Mouse (Mus musculus) bone marrow macrophage, adult 2 months (primary cell): ENCODE data around the gene Otub1. TPM values are rescaled to one million over a fixed set of nuclear protein-coding genes. Genes with fewer than 3 reads are reported as not detected.
A peak's percentile ranks its signal among the peaks of the same experiment; 100 is the strongest.

ENCODE experiments used
- H3K27ac ChIP-seq: 2 replicates; pipeline ENCODE4 v1.5.1; 2012; ENCODE audit warnings: low read depth, low read length; ENCODE audit not compliant: insufficient read depth
- H3K4me1 ChIP-seq: 2 replicates; pipeline ENCODE4 v1.6.1; 2012; ENCODE audit warnings: low read length; ENCODE audit not compliant: control insufficient read depth, insufficient read depth
- H3K4me3 ChIP-seq: 2 replicates; pipeline ENCODE4 v1.5.1; 2012; ENCODE audit warnings: mild to moderate bottlenecking, low read length, moderate library complexity; ENCODE audit not compliant: insufficient read depth
- CTCF ChIP-seq: IDR thresholded peaks from 2 replicates; pipeline ENCODE4 v1.5.1; 2012; ENCODE audit warnings: low read depth, mild to moderate bottlenecking, low read length, moderate library complexity
- POLR2A ChIP-seq: IDR thresholded peaks from 2 replicates; pipeline ENCODE4 v1.6.1; 2012; ENCODE audit warnings: mild to moderate bottlenecking, low read depth, low read length, borderline replicate concordance
- polyA plus RNA-seq: library from polyadenylated mRNA; stranded (reverse); fragments of >200 nt; gene quantifications from 2 replicates; pipeline ENCODE4 v1.2.4, GENCODE M21; 2012; ENCODE audit not compliant: missing spikeins, insufficient read depth, insufficient read length

Otub1 gene
- polyA plus RNA-seq, 1 experiment, result 88.1 TPM

- no peak for TF ChIP-seq CTCF
- no peak for TF ChIP-seq POLR2A
- H3K4me3 ChIP-seq, result no peak overlapping the region
- H3K27ac ChIP-seq, result peak overlapping the region; percentile 37
- H3K4me1 ChIP-seq, result peaks cover 18% of the 10 kb centered on the region
Measured at GRCm38 (mm10) chr19:7226511-7226914, 20.4 kb upstream of the Otub1 start.

DNA sequence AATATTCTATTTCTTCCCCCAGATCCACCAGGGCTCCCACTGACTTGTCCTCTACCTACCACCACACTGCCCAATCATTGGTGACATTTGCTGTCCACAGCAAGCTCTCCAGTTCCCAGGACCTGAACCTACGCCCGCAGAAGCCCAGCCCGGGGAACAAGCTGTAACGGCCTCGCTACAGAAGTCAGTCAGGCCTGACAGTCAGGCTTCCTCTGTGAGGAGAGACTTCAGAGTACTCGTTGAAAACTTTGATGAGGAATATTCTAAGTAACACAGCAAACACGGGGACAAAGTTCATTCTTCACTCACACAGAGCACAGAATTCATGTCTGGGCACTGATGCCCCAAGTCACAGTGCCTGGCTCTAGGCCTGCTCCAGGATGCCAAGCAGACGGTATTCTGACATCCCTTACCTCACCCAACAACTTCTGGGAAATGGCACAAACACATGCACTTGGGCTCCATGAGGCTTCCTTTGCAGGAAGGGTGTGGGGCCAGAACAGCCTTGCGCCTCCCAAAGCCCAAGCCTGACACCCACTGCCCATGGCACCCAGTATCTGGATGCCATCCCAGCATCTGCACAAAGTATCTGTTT is 19.1 kb upstream of the Otub1 start:
- TF ChIP-seq POLR2A (no peak), CTCF (no peak)
- Histone ChIP-seq H3K4me1 (peaks cover 18% of the 10 kb centered on the region), H3K4me3 (no peak overlapping the region), H3K27ac (no peak overlapping the region)

GRCm38 (mm10) chr19:7224253-7224652 is 18.1 kb upstream of the Otub1 start:
- no peak overlapping the region for H3K4me3 ChIP-seq
- no peak overlapping the region for H3K27ac ChIP-seq
- peaks cover 18% of the 10 kb centered on the region for H3K4me1 ChIP-seq
- TF ChIP-seq CTCF (no peak), POLR2A (no peak)

DNA sequence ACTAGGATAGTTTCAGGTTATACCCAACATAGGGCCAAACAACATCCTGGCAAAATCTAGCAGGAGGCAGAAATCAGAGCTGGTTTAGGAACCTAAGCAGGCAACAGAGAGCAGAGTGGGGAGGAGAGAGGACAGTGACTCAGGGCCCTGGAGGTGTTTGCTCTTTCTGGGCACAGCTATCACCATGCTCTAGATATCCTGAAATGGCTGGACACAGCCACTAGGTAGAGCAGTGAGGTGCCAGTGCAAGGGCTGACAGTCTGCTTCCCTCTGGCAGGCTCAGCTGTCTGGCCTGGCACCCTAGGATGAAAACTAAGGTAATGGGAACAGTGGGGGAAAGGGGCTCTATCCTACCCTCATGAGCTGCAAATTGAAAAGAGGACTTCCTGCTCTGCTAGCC is 17.4 kb upstream of the Otub1 start:
- peaks cover 18% of the 10 kb centered on the region for H3K4me1 ChIP-seq
- no peak overlapping the region for H3K4me3 ChIP-seq
- TF ChIP-seq POLR2A (no peak), CTCF (no peak)
- H3K27ac ChIP-seq, result no peak overlapping the region

- Histone ChIP-seq H3K4me3 (no peak overlapping the region), H3K4me1 (peaks cover 11% of the 10 kb centered on the region), H3K27ac (no peak overlapping the region)
- no peak for TF ChIP-seq POLR2A
- no peak for TF ChIP-seq CTCF
Measured at GRCm38 (mm10) chr19:7222196-7222595, 16.1 kb upstream of the Otub1 start.

DNA sequence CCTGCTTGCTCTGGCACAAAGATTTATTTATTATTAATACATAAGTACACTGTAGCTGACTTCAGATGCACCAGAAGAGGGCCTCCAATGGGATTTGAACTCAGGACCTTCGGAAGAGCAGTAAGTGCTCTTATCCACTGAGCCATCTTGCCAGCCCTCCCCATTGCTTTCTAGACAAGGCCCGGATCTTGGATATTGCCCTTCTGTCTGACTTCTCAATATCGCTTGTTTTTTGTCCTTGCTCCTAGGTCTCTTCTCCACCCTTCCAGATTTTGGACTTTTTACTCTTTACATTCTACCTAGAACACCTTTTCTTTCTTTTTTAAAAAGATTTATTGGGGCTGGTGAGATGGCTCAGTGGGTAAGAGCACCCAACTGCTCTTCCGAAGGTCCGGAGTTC is 12.6 kb upstream of the Otub1 start:
- H3K27ac ChIP-seq, result no peak overlapping the region
- H3K4me3 ChIP-seq, result no peak overlapping the region
- peaks cover 22% of the 10 kb centered on the region for H3K4me1 ChIP-seq
- TF ChIP-seq CTCF (no peak), POLR2A (no peak)

- Histone ChIP-seq H3K27ac (peak overlapping the region; percentile 38), H3K4me3 (peak overlapping the region; percentile 57), H3K4me1 (peaks cover 22% of the 10 kb centered on the region)
- TF ChIP-seq POLR2A (no peak), CTCF (no peak)
Measured at GRCm38 (mm10) chr19:7217926-7218267, 11.8 kb upstream of the Otub1 start.

DNA sequence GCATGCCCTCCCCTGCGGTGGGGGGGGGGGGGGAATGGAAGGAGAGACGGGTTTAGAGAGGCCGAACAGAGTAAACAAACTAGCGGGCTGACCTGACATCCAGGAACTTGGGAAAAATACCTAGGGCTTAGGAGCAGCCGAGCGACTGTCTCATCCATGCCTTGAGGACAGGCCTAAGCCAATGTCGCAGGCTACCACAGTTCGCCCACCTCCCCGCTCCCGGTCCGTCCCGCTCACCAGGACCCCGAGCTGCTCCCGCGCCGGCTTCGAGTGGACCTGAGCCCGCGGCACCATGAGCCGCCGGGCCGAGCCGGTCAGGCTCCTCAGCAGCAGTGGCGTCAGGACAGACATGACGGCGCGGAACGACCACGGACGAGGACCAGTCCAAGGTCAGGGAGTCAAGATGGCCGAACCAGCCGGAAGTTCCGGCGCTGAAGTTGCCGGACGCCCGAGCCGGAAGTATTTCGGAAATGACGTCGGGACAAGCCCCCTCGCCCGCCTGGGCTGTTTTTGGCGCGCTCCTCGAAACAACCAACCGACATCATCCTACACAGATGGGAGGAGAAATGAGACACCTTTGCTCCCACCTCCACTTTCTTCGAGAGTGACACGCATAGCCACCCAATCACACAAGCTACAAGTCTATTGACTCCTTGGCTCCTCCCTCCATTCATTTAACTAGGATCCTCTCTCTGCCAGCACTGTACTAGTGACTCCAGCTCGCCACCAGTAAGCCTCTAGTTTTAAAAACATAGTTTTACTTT is 11.2 kb upstream of the Otub1 start, which contains the start of gene Cox8a:
Cox8a (minus strand) TSS at position 455 of the 764 bp plus-strand sequence.
- Histone ChIP-seq H3K27ac (peak within 1 kb of the TSS; percentile 84), H3K4me1 (peaks cover 22% of the 10 kb centered on the region), H3K4me3 (peak within 1 kb of the TSS; percentile 95)
- TF ChIP-seq CTCF, result no peak
- peak; percentile 75; the same call in 1 of the 2 replicates for TF ChIP-seq POLR2A

DNA sequence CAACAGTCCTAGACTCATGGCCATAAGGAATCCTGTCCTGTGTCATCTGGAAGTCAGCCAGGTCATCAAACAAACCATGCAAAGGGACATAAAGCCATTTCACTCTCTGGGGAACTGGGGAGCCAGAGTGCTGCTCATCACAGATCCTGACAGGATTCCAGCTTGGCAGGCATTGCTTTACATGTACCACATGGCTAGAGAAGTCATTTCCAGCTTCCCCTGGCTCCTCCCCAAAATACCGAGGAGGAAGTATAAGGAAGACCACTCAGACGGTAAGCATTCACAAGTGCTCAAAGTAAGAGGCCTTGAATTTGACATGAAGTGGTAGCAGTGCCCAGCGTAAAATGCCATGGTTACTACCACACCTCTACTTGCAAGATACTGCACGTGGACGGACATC is 8.4 kb upstream of the Otub1 start:
- TF ChIP-seq POLR2A (no peak), CTCF (no peak)
- Histone ChIP-seq H3K27ac (no peak overlapping the region), H3K4me3 (no peak overlapping the region), H3K4me1 (peaks cover 22% of the 10 kb centered on the region)

DNA sequence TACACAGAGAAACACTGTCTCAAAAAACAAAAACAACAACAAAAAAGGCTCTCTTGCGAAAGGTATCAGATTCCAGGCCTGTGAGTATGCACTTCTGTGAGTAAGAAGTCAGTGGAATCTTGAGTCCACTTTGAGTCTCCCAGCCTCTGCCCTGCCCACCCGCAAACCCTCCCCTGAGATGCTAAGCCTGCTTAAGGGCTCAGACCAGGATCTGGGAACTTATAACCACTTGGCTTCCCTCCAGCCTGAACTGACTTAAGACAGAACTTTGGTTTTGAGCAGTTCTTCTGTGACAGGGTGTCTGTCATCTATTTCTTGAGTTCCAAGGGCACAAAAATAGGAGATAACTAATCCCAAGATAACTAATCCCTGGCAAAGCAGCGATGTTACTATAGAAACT is 6.9 kb upstream of the Otub1 start:
- Histone ChIP-seq H3K4me3 (no peak overlapping the region), H3K27ac (no peak overlapping the region), H3K4me1 (peaks cover 22% of the 10 kb centered on the region)
- TF ChIP-seq CTCF, result no peak
- no peak for TF ChIP-seq POLR2A
